Mouse (Mus musculus) brain, embryonic 14.5 days (tissue): ENCODE results near the gene Pip4k2a. TPM values are rescaled to one million over a fixed set of nuclear protein-coding genes. Genes with fewer than 3 reads are reported as not detected.

Experiments used
- DNase-seq: peaks from one replicate; pipeline ENCODE4 v3.0.0-alpha.2; 2011; ENCODE audit warnings: low read depth
- CTCF ChIP-seq: fragments of 200-500 bp; IDR thresholded peaks from 2 replicates; pipeline ENCODE4 v1.5.1; 2012; ENCODE audit warnings: inconsistent platforms, mild to moderate bottlenecking, moderate library complexity, borderline replicate concordance; ENCODE audit not compliant: insufficient read depth, insufficient read length; ENCODE audit errors: extremely low read depth
- POLR2A ChIP-seq: fragments of 200-500 bp; IDR thresholded peaks from 2 replicates; pipeline ENCODE4 v1.6.1; 2012; ENCODE audit warnings: mild to moderate bottlenecking, inconsistent platforms, borderline replicate concordance; ENCODE audit not compliant: poor library complexity, insufficient read depth, insufficient read length, severe bottlenecking; ENCODE audit errors: extremely low read depth
- polyA plus RNA-seq: library from polyadenylated mRNA; depleted of rRNA; stranded (reverse); fragments of >200 nt; gene quantifications from 2 replicates; pipeline ENCODE4 v1.2.3, GENCODE M21; 2012

The Pip4k2a gene
- polyA plus RNA-seq, 1 experiment: 17.9 TPM

GRCm38 (mm10) chr2:18916615-18917379 is 81.1 kb downstream of the Pip4k2a start:
- TF ChIP-seq CTCF (no peak), POLR2A (no peak)
- peak; percentile 29 for DNase-seq

- TF ChIP-seq CTCF: no peak
- TF ChIP-seq POLR2A: no peak
- DNase-seq: no peak
These were observed 81.9 kb downstream of the Pip4k2a start for GRCm38 (mm10) chr2:18916042-18916407.

- no peak for TF ChIP-seq CTCF
- peak; percentile 42 for DNase-seq
These were observed 82.4 kb downstream of the Pip4k2a start for GRCm38 (mm10) chr2:18915372-18916041.

DNA sequence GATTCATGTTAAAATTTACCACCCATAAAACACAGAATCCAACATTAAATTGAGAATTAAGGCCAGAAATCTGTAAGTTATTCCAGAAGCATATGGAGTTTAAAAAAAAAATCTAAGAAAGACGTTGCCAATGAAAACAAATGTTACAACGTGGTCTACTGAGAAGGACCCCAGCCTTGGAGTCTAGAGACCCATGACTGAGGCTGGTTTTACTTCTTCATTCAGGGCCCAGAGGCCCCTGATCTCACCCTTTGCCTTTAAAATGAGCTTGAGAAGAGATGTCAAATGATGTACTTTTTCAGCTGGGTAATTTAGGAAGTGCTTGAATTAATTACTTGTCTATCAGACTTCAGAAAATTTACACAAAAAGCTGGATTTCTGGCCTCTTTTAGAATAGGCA is 83.2 kb downstream of the Pip4k2a start:
- TF ChIP-seq POLR2A: no peak
- no peak for TF ChIP-seq CTCF
- DNase-seq: no peak

DNA sequence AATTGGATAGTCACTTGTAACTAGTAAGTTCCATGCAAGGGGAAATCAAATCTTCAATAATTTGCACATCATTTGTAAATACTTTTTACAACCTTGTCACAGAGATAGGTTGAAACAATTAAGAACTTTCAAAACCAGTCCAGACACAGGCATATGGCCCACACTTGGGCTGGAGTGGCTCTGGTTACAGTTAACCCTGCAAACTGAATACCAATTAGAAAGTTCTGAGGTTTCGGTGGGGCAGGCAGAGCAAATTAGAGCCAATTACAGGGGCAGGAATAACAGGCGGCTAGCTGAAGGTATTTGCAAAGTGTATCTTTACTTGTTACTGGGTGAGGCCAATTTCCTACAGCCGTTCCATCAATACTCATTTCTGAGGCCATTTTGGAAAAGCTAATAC is 84.3 kb downstream of the Pip4k2a start:
- peak; percentile 46 for DNase-seq
- TF ChIP-seq CTCF (no peak), POLR2A (no peak)

DNA sequence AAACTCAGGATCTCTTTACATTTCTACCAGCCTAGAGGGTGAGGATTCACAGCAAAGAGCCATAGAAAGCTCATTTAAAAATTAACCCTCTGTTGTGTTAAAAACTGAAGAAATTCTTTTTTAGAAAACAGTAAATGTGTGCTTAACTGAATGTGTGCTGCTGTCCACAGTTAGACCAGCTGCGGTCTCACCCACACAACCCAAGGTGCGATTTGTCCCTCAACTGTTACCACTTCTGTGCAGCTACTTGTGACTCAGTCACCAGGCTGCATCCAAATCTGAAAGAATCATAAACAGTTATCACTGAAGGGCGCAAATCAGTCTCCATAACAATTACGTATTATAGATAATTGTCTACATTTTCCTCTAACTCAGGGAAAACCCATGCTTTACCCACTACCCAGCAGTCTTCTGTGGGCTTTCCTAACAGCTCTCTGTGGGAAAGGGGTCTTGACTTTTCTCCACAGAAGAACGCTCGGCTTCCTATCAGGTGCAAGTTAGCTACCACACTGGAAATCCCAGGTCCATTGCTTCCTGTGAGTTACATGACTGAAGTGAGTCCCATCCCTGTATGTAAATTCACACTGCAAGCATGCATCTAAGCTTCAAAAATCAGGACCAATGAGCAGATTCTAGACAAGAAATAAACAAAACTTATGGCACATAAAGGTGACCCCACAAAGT is 86.5 kb downstream of the Pip4k2a start:
- TF ChIP-seq POLR2A (no peak), CTCF (no peak)

DNA sequence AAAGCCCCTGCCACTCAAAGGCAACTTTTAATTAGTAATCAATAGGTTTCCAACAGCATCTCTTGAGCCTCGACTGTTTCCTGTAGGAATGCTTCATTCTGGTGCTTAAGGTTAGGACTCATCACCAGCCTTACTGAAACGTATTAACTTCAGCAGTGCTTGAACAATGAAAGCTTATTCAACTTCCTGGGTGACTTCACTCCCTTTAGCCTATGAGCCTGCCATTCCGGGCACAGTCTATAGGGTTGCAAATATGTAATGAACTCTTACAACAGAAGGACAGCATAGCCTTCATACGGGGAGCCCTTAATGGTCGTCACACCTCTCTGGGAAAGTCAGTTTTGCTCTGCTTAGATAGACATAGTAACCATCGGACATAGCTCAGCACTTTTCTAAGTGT is 87.7 kb downstream of the Pip4k2a start:
- no peak for TF ChIP-seq CTCF
- TF ChIP-seq POLR2A: no peak
- no peak for DNase-seq

More for the DNA sequence above, 86.5 kb downstream of the Pip4k2a start:
- no peak for DNase-seq

GRCm38 (mm10) chr2:18909713-18910112 is 88.2 kb downstream of the Pip4k2a start:
- TF ChIP-seq CTCF: no peak
- no peak for TF ChIP-seq POLR2A
- no peak for DNase-seq

GRCm38 (mm10) chr2:18907269-18907668 is 90.7 kb downstream of the Pip4k2a start:
- TF ChIP-seq POLR2A (no peak), CTCF (no peak)
- DNase-seq: no peak

GRCm38 (mm10) chr2:18906421-18907084 is 91.4 kb downstream of the Pip4k2a start:
- TF ChIP-seq CTCF (no peak), POLR2A (no peak)
- peak; percentile 83 for DNase-seq
